ENCODE assay signal across 9 mouse cellular contexts in genomic region chr9:44737240-44737949, GRCm38 (mm10). TPM values are rescaled to one million over a fixed set of nuclear protein-coding genes. Genes with fewer than 3 reads are reported as not detected.
A peak's percentile ranks its signal among the peaks of the same experiment; 100 is the strongest.
DNase-seq lines count a peak whose midpoint lies in the region; ATAC-seq and TF ChIP-seq lines count a peak whose summit lies in the region.
"Had no signal": no experiment of that assay in that cellular context is flagged by ENCODE, and none has a peak within 500 bp of the region (broad histone marks: within the 10 kb centered on the region; RNA-seq: fewer than 3 reads in every experiment).

No protein-coding gene starts in this region.

- H3K27ac ChIP-seq in heart, embryonic 14.5 days (replicated peaks in 1 of 2; ENCODE audit: control insufficient read depth in 1 of 2, insufficient read depth in 1 of 2, low read depth in 2 of 2, low read length in 2 of 2): peak overlapping the region; percentile 62 to 66
- H3K27ac ChIP-seq in limb, embryonic 10.5 days: peak overlapping the region; percentile 76
- peak overlapping the region; percentile 72; the same call in 1 of the 2 replicates for H3K27ac ChIP-seq in testis, adult 2 months (ENCODE audit: control insufficient read depth, insufficient read depth, low read depth, low read length)
- H3K27ac ChIP-seq: liver, embryonic 13.5 days had no signal

- no peak overlapping the region for H3K9ac ChIP-seq in heart, embryonic 14.5 days (ENCODE audit: low read length)
- H3K9ac ChIP-seq: liver, embryonic 13.5 days had no signal

- TF ChIP-seq CTCF in testis, adult 2 months (IDR thresholded peaks at IDR 0.05; ENCODE audit: control insufficient read depth, insufficient read depth, insufficient replicate concordance, low read depth, low read length): no peak

- no peak overlapping the region for H3K4me3 ChIP-seq in heart, embryonic 14.5 days (ENCODE audit: control insufficient read depth in 1 of 2, insufficient read depth in 1 of 2, low read depth in 1 of 2, low read length in 2 of 2)
- peak overlapping the region; percentile 26 for H3K4me3 ChIP-seq in limb, embryonic 10.5 days
- H3K4me3 ChIP-seq in testis, adult 2 months (ENCODE audit: control insufficient read depth, low read depth, low read length): no peak overlapping the region
- H3K4me3 ChIP-seq: liver, embryonic 13.5 days had no signal

- no peak overlapping the region for H3K4me2 ChIP-seq in heart, embryonic 14.5 days (ENCODE audit: low read length)
- H3K4me2 ChIP-seq: liver, embryonic 13.5 days had no signal

- peaks cover 12 to 24% of the 10 kb centered on the region in 2 experiments; a peak in 3 of 4 replicates for H3K4me1 ChIP-seq in heart, embryonic 14.5 days (ENCODE audit: control insufficient read depth in 2 of 2, insufficient read depth in 2 of 2, low read length in 2 of 2)
- H3K4me1 ChIP-seq in limb, embryonic 10.5 days: peaks cover 54% of the 10 kb centered on the region
- H3K4me1 ChIP-seq in testis, adult 2 months (ENCODE audit: control insufficient read depth, insufficient read depth, low read length): peaks cover 24% of the 10 kb centered on the region

- H3K36me3 ChIP-seq in heart, embryonic 14.5 days (ENCODE audit: control insufficient read depth, insufficient read depth, low read length): peaks cover 8% of the 10 kb centered on the region
- peaks cover 15% of the 10 kb centered on the region for H3K36me3 ChIP-seq in limb, embryonic 10.5 days
- H3K36me3 ChIP-seq in testis, adult 2 months (ENCODE audit: control insufficient read depth, insufficient read depth, low read length): no peaks in the 10 kb centered on the region

- H3K27me3 ChIP-seq in heart, embryonic 14.5 days (ENCODE audit: control insufficient read depth, insufficient read depth, low read length): no peaks in the 10 kb centered on the region
- peaks cover 28% of the 10 kb centered on the region for H3K27me3 ChIP-seq in limb, embryonic 10.5 days (ENCODE audit: low read depth, poor library complexity, severe bottlenecking)
- no peaks in the 10 kb centered on the region for H3K27me3 ChIP-seq in testis, adult 2 months (ENCODE audit: control insufficient read depth, insufficient read depth, low read length)

- ATAC-seq in heart, embryonic 14.5 days (ENCODE audit: insufficient number of reproducible peaks, insufficient read depth, low FRiP score, low read depth): no peak
- no peak for ATAC-seq in monocyte, adult 5-6 weeks (replicated peaks; ENCODE audit: insufficient number of reproducible peaks, low FRiP score, low TSS enrichment, poor library complexity, severe bottlenecking)

- DNase-seq in 3T3-L1 (ENCODE audit: low read depth, low spot score): peak; percentile 71
- DNase-seq in embryo, embryonic 10 days (ENCODE audit: low spot score): peak; percentile 65
- DNase-seq in limb, embryonic 10.5 days (ENCODE audit: low spot score): peak; percentile 78
- no peak for DNase-seq in thymus, postnatal 10 days (ENCODE audit: low spot score in 2 of 2)
- no peak for DNase-seq in layer of hippocampus, postnatal 25 days (ENCODE audit: extremely low spot score in 1 of 2, low spot score in 1 of 2)
- DNase-seq: liver, embryonic 13.5 days had no signal

- H3K9me3 ChIP-seq in heart, embryonic 14.5 days (ENCODE audit: control insufficient read depth, low read length): no peaks in the 10 kb centered on the region
- no peaks in the 10 kb centered on the region for H3K9me3 ChIP-seq in limb, embryonic 10.5 days (replicated peaks)
- H3K9me3 ChIP-seq: liver, embryonic 13.5 days had no signal

- TF ChIP-seq POLR2A in testis, adult 2 months (IDR thresholded peaks at IDR 0.05; ENCODE audit: control insufficient read depth, low read depth, low read length): no peak

- WGBS in heart, embryonic 14.5 days: 30% methylated on average over 8 of the region's 8 CpGs
- 29% methylated on average over 8 of the region's 8 CpGs for WGBS in limb, embryonic 10.5 days

RNA-seq across cellular contexts. Expression of gene Phldb1, which starts 2.4 kb away (rescaled TPM):
- 23.2 and 25.4 TPM in 2 replicates for polyA plus RNA-seq in heart, embryonic 14.5 days (2014; fragmentation: Nextera tagmentation; extraction: Ambion mirVana)
- 37.9 and 55.9 TPM in 2 replicates for polyA plus RNA-seq in limb, embryonic 10.5 days (2016; fragmentation: Nextera tagmentation; extraction: Ambion mirVana)
- polyA plus RNA-seq in testis, adult 2 months (2012; rRNA removed): 3.8 and 4.8 TPM in 2 replicates
- total RNA-seq in monocyte, adult 5-6 weeks (2017): 2.1 to 4.3 TPM (median 3.1 TPM) in 3 replicates
- 100 to 1,000 TPM in 1 of 2 experiments, 10 to 100 TPM in 1; 88.6 to 106 TPM for total RNA-seq in layer of hippocampus, postnatal 25 days (2021)

RNA-seq across cellular contexts. Expression of gene Arcn1, which starts 30.2 kb away (rescaled TPM):
- polyA plus RNA-seq in heart, embryonic 14.5 days (2014; fragmentation: Nextera tagmentation; extraction: Ambion mirVana): 126 and 131 TPM in 2 replicates
- 172 and 193 TPM in 2 replicates for polyA plus RNA-seq in limb, embryonic 10.5 days (2016; fragmentation: Nextera tagmentation; extraction: Ambion mirVana)
- 22.0 and 28.5 TPM in 2 replicates for polyA plus RNA-seq in testis, adult 2 months (2012; rRNA removed)
- total RNA-seq in monocyte, adult 5-6 weeks (2017): 156 to 231 TPM (median 178 TPM) in 3 replicates
- total RNA-seq in layer of hippocampus, postnatal 25 days (2021): 100 to 1,000 TPM in 1 of 2 experiments, 10 to 100 TPM in 1; 97.3 to 102 TPM

RNA-seq across cellular contexts. Expression of gene Ift46, which starts 30.3 kb away (rescaled TPM):
- polyA plus RNA-seq in heart, embryonic 14.5 days (2014; fragmentation: Nextera tagmentation; extraction: Ambion mirVana): 67.7 and 73.8 TPM in 2 replicates
- 115 and 146 TPM in 2 replicates for polyA plus RNA-seq in limb, embryonic 10.5 days (2016; fragmentation: Nextera tagmentation; extraction: Ambion mirVana)
- polyA plus RNA-seq in testis, adult 2 months (2012; rRNA removed): 199 and 203 TPM in 2 replicates
- total RNA-seq in monocyte, adult 5-6 weeks (2017): 20.1 to 53.5 TPM (median 37.4 TPM) in 3 replicates
- 10 to 100 TPM; 75.1 to 75.8 TPM for total RNA-seq in layer of hippocampus, postnatal 25 days (2021)

Comparison
In these comparisons a context has a peak if more than half of its experiments do, and no peak if none do; other contexts are left out.
1. DNase-seq: peak in 3T3-L1 (single experiment), embryo, embryonic 10 days (single experiment) and limb, embryonic 10.5 days (single experiment); none in thymus, postnatal 10 days (0 of 2) and layer of hippocampus, postnatal 25 days (0 of 2).
2. Peak in every context shown above with its lines, with median percentiles within 50 percentile points of each other: H3K27ac ChIP-seq.